Mouse (Mus musculus) E14TG2a.4 (cell line): ENCODE measurements around the gene Igfbpl1.

Experiments
- H3K27me3 ChIP-seq: 2 replicates; pipeline ENCODE4 v1.6.1; 2014; ENCODE audit warnings: low read length, control low read depth; ENCODE audit not compliant: insufficient read depth
- H3K36me3 ChIP-seq: 2 replicates; pipeline ENCODE4 v1.6.1; 2014; ENCODE audit warnings: low read length, control low read depth; ENCODE audit not compliant: insufficient read depth
- H3K4me1 ChIP-seq: replicated peaks from 2 replicates; pipeline ENCODE4 v1.6.1; 2014; ENCODE audit warnings: low read depth, low read length, control low read depth
- H3K4me3 ChIP-seq: replicated peaks from 2 replicates; pipeline ENCODE4 v1.5.1; 2014; ENCODE audit warnings: mild to moderate bottlenecking, low read length
- H3K9me3 ChIP-seq: 2 replicates; pipeline ENCODE4 v1.6.1; 2014; ENCODE audit warnings: low read length, control low read depth
- CTCF ChIP-seq: conservative IDR thresholded peaks from 2 replicates; pipeline ENCODE4 v1.5.1; 2014; ENCODE audit warnings: low read length
- NANOG ChIP-seq: IDR thresholded peaks from 2 replicates; pipeline ENCODE4 v1.6.1; 2014; ENCODE audit warnings: borderline replicate concordance, low read length, mixed read lengths
- POU5F1 ChIP-seq: IDR thresholded peaks from 2 replicates; pipeline ENCODE4 v1.6.1; 2014; ENCODE audit warnings: low read length, borderline replicate concordance

Igfbpl1 gene

GRCm38 (mm10) chr4:45824761-45825556 lies 1.8 kb downstream of the Igfbpl1 start:
- H3K9me3 ChIP-seq: no peaks in the 10 kb centered on the region
- H3K27me3 ChIP-seq: peaks cover 88% of the 10 kb centered on the region
- H3K4me3 ChIP-seq: no peak overlapping the region
- H3K4me1 ChIP-seq: peaks cover 51% of the 10 kb centered on the region
- TF ChIP-seq POU5F1 (no peak), CTCF (no peak), NANOG (no peak)
- no peaks in the 10 kb centered on the region for H3K36me3 ChIP-seq

GRCm38 (mm10) chr4:45824049-45824760 lies 2.5 kb downstream of the Igfbpl1 start:
- Histone ChIP-seq H3K9me3 (no peaks in the 10 kb centered on the region), H3K27me3 (peaks cover 80% of the 10 kb centered on the region), H3K4me1 (peaks cover 51% of the 10 kb centered on the region), H3K4me3 (no peak overlapping the region), H3K36me3 (no peaks in the 10 kb centered on the region)
- TF ChIP-seq NANOG (no peak), CTCF (no peak), POU5F1 (no peak)

GRCm38 (mm10) chr4:45822781-45823575 lies 3.7 kb downstream of the Igfbpl1 start:
- Histone ChIP-seq H3K27me3 (peaks cover 69% of the 10 kb centered on the region), H3K4me1 (peaks cover 58% of the 10 kb centered on the region), H3K9me3 (no peaks in the 10 kb centered on the region), H3K36me3 (no peaks in the 10 kb centered on the region), H3K4me3 (no peak overlapping the region)
- TF ChIP-seq NANOG: no peak
- TF ChIP-seq POU5F1: no peak
- TF ChIP-seq CTCF: no peak

GRCm38 (mm10) chr4:45821995-45822394 lies 4.7 kb downstream of the Igfbpl1 start:
- peaks cover 60% of the 10 kb centered on the region for H3K27me3 ChIP-seq
- H3K4me3 ChIP-seq: no peak overlapping the region
- H3K9me3 ChIP-seq: no peaks in the 10 kb centered on the region
- no peak for TF ChIP-seq POU5F1
- no peak for TF ChIP-seq NANOG
- TF ChIP-seq CTCF: no peak
- H3K36me3 ChIP-seq: no peaks in the 10 kb centered on the region
- H3K4me1 ChIP-seq: peaks cover 65% of the 10 kb centered on the region

GRCm38 (mm10) chr4:45820074-45820830 lies 6.5 kb downstream of the Igfbpl1 start:
- Histone ChIP-seq H3K9me3 (no peaks in the 10 kb centered on the region), H3K27me3 (peaks cover 44% of the 10 kb centered on the region), H3K4me1 (peaks cover 75% of the 10 kb centered on the region), H3K36me3 (no peaks in the 10 kb centered on the region), H3K4me3 (peak overlapping the region; percentile 56)
- no peak for TF ChIP-seq POU5F1
- TF ChIP-seq CTCF: peak; percentile 85

- TF ChIP-seq POU5F1 (no peak), NANOG (no peak), CTCF (no peak)
- H3K4me3 ChIP-seq: peak overlapping the region; percentile 56
- no peaks in the 10 kb centered on the region for H3K36me3 ChIP-seq
- H3K27me3 ChIP-seq: peaks cover 35% of the 10 kb centered on the region
- H3K4me1 ChIP-seq: peaks cover 79% of the 10 kb centered on the region
- H3K9me3 ChIP-seq: no peaks in the 10 kb centered on the region
These were observed 7.4 kb downstream of the Igfbpl1 start for GRCm38 (mm10) chr4:45819208-45819931.

- Histone ChIP-seq H3K9me3 (no peaks in the 10 kb centered on the region), H3K4me3 (peak overlapping the region; percentile 37), H3K36me3 (no peaks in the 10 kb centered on the region), H3K4me1 (peaks cover 79% of the 10 kb centered on the region), H3K27me3 (peaks cover 29% of the 10 kb centered on the region)
- TF ChIP-seq CTCF: no peak
These were observed 7.9 kb downstream of the Igfbpl1 start for GRCm38 (mm10) chr4:45818814-45819207.
